Mouse (Mus musculus) lung, embryonic 14.5 days (tissue): ENCODE measurements around the gene Dlgap1. TPM values are rescaled to one million over a fixed set of nuclear protein-coding genes. Genes with fewer than 3 reads are reported as not detected.

Source experiments
- ATAC-seq: fragments of 200-750 bp; cut with Nextera tagmentation; 2 replicates; pipeline ENCODE4 v1.8.0; 2017; ENCODE audit warnings: mild to moderate bottlenecking, moderate TSS enrichment, moderate library complexity; ENCODE audit not compliant: insufficient read depth
- DNase-seq: peaks from one replicate; pipeline ENCODE4 v3.0.0-alpha.2; 2015
- H3K27ac ChIP-seq: fragments of 300-500 bp; sonication (generic); 2 replicates; pipeline ENCODE4 v1.5.1; 2014; ENCODE audit warnings: low read depth, mild to moderate bottlenecking, moderate library complexity
- H3K27me3 ChIP-seq: fragments of 300-500 bp; sonication (generic); 2 replicates; pipeline ENCODE4 v1.6.1; 2014; ENCODE audit warnings: low read length, control low read depth; ENCODE audit not compliant: insufficient read depth
- H3K36me3 ChIP-seq: fragments of 300-500 bp; sonication (generic); 2 replicates; pipeline ENCODE4 v1.6.1; 2014; ENCODE audit warnings: control low read depth; ENCODE audit not compliant: insufficient read depth
- H3K4me1 ChIP-seq: fragments of 300-500 bp; sonication (generic); 2 replicates; pipeline ENCODE4 v1.6.1; 2014; ENCODE audit warnings: antibody characterized with exemption, control low read depth; ENCODE audit not compliant: insufficient read depth
- H3K4me2 ChIP-seq: fragments of 300-500 bp; sonication (generic); 2 replicates; pipeline ENCODE4 v1.6.1; 2014; ENCODE audit warnings: mild to moderate bottlenecking
- H3K4me3 ChIP-seq: fragments of 300-500 bp; sonication (generic); 2 replicates; pipeline ENCODE4 v1.5.1; 2014; ENCODE audit warnings: low read depth, low read length
- H3K9ac ChIP-seq: fragments of 300-500 bp; sonication (generic); 2 replicates; pipeline ENCODE4 v1.6.1; 2014
- H3K9me3 ChIP-seq: fragments of 300-500 bp; sonication (generic); 2 replicates; pipeline ENCODE4 v1.6.1; 2016; ENCODE audit warnings: low read depth, low read length, control low read depth
- CTCF ChIP-seq: IDR thresholded peaks from 2 replicates; pipeline ENCODE4 v1.5.1; 2016; ENCODE audit warnings: antibody characterized with exemption, low read depth
- WGBS: fragments of 180-500 bp; shearing (Covaris S2); extraction: QIAGEN DNeasy Blood & Tissue Kit; methylation state at CpG from one replicate; pipeline ENCODE4 v1.1.7; 2014; 5-methylcytosine and 5-hydroxymethylcytosine counted together
- polyA plus RNA-seq: library from polyadenylated mRNA; unstranded; fragments of >200 nt; fragmentation: Nextera tagmentation; extraction: Ambion mirVana; gene quantifications from 2 replicates; pipeline ENCODE4 v1.2.1, GENCODE M21; 2014

Gene Dlgap1
- polyA plus RNA-seq, 1 experiment from 2014 or later: 1.1 TPM

DNA sequence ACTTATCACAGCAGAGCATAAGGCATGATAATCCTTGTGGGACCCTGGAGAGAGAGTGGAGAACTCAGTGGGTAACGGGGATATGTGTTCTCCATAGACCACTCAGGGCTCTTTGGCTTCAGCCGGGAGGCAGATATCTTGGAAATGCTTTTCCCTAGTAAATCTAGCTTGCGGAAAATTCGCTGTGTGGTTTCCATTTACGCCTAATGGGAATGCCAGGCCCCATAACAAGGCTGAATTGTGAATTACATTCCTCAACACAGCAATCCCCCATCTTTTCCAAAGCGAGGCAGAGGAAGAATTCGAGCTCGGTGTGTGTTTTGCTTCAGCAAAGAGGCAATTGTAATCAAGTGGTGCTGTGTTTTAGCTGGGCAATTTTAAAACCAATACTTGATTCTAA, 372.4 kb downstream of the Dlgap1 start:
- Histone ChIP-seq H3K27ac (no peak overlapping the region), H3K9me3 (no peaks in the 10 kb centered on the region), H3K9ac (no peak overlapping the region), H3K4me2 (no peak overlapping the region), H3K27me3 (no peaks in the 10 kb centered on the region), H3K36me3 (no peaks in the 10 kb centered on the region), H3K4me3 (no peak overlapping the region), H3K4me1 (no peaks in the 10 kb centered on the region)
- ATAC-seq (no peak), DNase-seq (no peak)
- no peak for TF ChIP-seq CTCF
- WGBS: 78% methylated on average over 8 of the region's 8 CpGs

DNA sequence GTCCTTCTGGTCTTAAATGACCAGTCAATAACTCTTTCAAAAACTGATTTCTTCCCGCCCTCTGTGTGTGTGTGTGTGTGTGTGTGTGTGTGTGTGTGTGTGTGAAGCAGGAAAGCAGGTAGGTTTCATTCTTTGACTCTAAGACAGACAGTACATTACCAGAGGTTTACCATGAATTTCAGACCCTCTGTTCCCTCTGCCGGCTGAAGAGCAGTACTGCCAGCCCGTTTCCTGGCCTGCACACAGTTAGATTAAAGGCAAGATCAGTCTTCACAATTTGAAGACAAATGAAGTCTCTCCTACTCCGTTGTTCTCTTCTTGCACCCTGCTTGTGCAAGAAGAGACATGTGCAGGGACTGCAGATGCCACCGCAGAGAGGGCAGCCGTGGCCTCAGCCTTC, 373.0 kb downstream of the Dlgap1 start:
- H3K27me3 ChIP-seq: no peaks in the 10 kb centered on the region
- WGBS: 64% methylated on average over 6 of the region's 6 CpGs
- no peak overlapping the region for H3K4me2 ChIP-seq
- H3K4me1 ChIP-seq: no peaks in the 10 kb centered on the region
- no peak overlapping the region for H3K9ac ChIP-seq
- peak; percentile 56 for TF ChIP-seq CTCF
- H3K27ac ChIP-seq: no peak overlapping the region
- H3K36me3 ChIP-seq: no peaks in the 10 kb centered on the region
- no peaks in the 10 kb centered on the region for H3K9me3 ChIP-seq
- ATAC-seq (no peak), DNase-seq (peak; percentile 21)
- H3K4me3 ChIP-seq: no peak overlapping the region

DNA sequence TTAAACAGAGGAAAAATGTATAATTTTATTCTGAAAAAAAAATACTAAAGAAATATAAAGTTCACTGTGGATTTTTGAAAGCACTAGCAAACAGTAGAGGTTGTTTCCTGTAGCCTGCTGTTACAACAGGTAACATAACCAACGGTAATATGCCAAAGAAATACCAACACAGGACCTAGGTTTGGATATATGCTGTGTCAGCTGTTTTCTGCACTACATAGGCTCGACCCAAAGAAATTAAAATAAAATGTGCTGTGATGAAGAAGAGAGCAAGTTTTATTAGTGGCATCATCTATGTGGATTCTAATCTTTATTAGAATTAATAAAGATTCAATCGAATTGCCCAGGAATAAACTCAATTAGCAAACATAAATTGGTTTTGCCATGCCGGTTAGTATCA, 378.5 kb downstream of the Dlgap1 start:
- Histone ChIP-seq H3K9me3 (no peaks in the 10 kb centered on the region), H3K9ac (no peak overlapping the region)
- WGBS: 82% methylated on average over 4 of the region's 4 CpGs

DNA sequence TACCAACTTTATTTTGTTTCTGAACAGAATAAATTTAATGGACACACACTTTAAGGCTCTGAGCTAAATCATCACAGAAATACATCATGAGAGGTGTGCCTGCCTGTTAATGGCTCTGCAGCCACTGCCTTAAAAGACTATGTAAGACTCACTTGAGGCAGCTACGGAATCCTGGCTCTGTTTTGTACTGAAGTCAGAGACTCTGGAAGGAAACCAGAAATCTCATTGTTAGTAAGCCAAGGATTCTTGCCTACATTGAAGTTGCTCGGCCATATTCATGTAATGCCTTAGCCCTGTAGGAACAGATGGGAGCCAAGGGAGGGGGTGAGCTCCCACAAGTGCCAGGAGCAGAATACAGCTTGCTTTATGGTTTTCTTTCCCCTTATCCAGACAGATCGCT, 394.7 kb downstream of the Dlgap1 start:
- peak; percentile 23 for DNase-seq
- 68% methylated on average over 3 of the region's 3 CpGs for WGBS
- no peak for ATAC-seq

More for the DNA sequence above, 378.5 kb downstream of the Dlgap1 start:
- Histone ChIP-seq H3K36me3 (no peaks in the 10 kb centered on the region), H3K4me2 (no peak overlapping the region), H3K4me1 (no peaks in the 10 kb centered on the region), H3K27ac (no peak overlapping the region), H3K27me3 (no peaks in the 10 kb centered on the region), H3K4me3 (no peak overlapping the region)
- TF ChIP-seq CTCF: no peak
- ATAC-seq (no peak), DNase-seq (no peak)

GRCm38 (mm10) chr17:70363971-70364370, 395.1 kb downstream of the Dlgap1 start:
- H3K4me2 ChIP-seq: no peak overlapping the region
- ATAC-seq (no peak), DNase-seq (no peak)
- H3K4me1 ChIP-seq: no peaks in the 10 kb centered on the region
- 87% methylated on average over 1 of the region's 1 CpGs for WGBS
- no peak for TF ChIP-seq CTCF
- no peaks in the 10 kb centered on the region for H3K9me3 ChIP-seq
- no peak overlapping the region for H3K27ac ChIP-seq
- H3K4me3 ChIP-seq: no peak overlapping the region
- H3K36me3 ChIP-seq: no peaks in the 10 kb centered on the region
- H3K27me3 ChIP-seq: no peaks in the 10 kb centered on the region
- H3K9ac ChIP-seq: no peak overlapping the region

More for the DNA sequence above, 394.7 kb downstream of the Dlgap1 start:
- Histone ChIP-seq H3K27ac (no peak overlapping the region), H3K9ac (no peak overlapping the region), H3K36me3 (no peaks in the 10 kb centered on the region), H3K27me3 (no peaks in the 10 kb centered on the region), H3K4me3 (no peak overlapping the region), H3K9me3 (no peaks in the 10 kb centered on the region), H3K4me2 (no peak overlapping the region), H3K4me1 (no peaks in the 10 kb centered on the region)
- TF ChIP-seq CTCF: no peak

- peak; percentile 33 for DNase-seq
- no peaks in the 10 kb centered on the region for H3K36me3 ChIP-seq
- peak; percentile 74 for ATAC-seq
- no peak overlapping the region for H3K9ac ChIP-seq
- TF ChIP-seq CTCF: no peak
- no peak overlapping the region for H3K4me3 ChIP-seq
- H3K4me1 ChIP-seq: no peaks in the 10 kb centered on the region
- no peaks in the 10 kb centered on the region for H3K27me3 ChIP-seq
- H3K4me2 ChIP-seq: no peak overlapping the region
- H3K27ac ChIP-seq: no peak overlapping the region
- 51% methylated on average over 3 of the region's 3 CpGs for WGBS
- no peaks in the 10 kb centered on the region for H3K9me3 ChIP-seq
These were observed 400.3 kb downstream of the Dlgap1 start for GRCm38 (mm10) chr17:70369124-70369523.

DNA sequence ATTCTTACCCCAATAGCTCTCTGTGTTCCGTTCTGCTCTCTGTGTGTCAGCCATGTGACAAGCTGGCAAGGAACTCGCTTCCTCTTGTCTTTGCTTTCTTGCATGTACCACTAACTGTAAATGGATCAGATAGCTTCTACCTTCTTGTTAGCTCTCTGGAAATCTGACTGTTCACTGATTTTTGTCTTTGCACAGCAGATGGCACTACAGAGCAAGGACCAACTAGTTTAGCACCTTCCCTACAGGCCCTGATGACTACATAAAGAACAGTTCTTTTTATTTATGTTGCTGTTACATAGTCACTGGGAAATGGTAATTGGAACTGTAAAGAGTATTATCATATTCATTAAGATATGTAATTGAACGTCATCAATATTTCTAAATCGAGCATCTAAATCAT, 408.1 kb downstream of the Dlgap1 start:
- no peak overlapping the region for H3K9ac ChIP-seq
- H3K4me1 ChIP-seq: no peaks in the 10 kb centered on the region
- no peak overlapping the region for H3K4me3 ChIP-seq
- H3K36me3 ChIP-seq: no peaks in the 10 kb centered on the region
- peak; percentile 40; the same call in 1 of the 2 replicates for TF ChIP-seq CTCF
- 72% methylated on average over 4 of the region's 4 CpGs for WGBS
- H3K27ac ChIP-seq: no peak overlapping the region
- no peaks in the 10 kb centered on the region for H3K9me3 ChIP-seq
- DNase-seq: peak; percentile 44
- no peaks in the 10 kb centered on the region for H3K27me3 ChIP-seq
- ATAC-seq: no peak
- H3K4me2 ChIP-seq: no peak overlapping the region

- 61% methylated on average over 1 of the region's 1 CpGs for WGBS
- ATAC-seq: no peak
- Histone ChIP-seq H3K4me3 (no peak overlapping the region), H3K4me2 (no peak overlapping the region), H3K9me3 (no peaks in the 10 kb centered on the region), H3K27ac (no peak overlapping the region), H3K27me3 (no peaks in the 10 kb centered on the region), H3K9ac (no peak overlapping the region), H3K36me3 (no peaks in the 10 kb centered on the region), H3K4me1 (no peaks in the 10 kb centered on the region)
- no peak for TF ChIP-seq CTCF
- no peak for DNase-seq
These were observed 419.6 kb downstream of the Dlgap1 start for GRCm38 (mm10) chr17:70388447-70388846.
